Mouse (Mus musculus): ENCODE results near the gene Gm20869.
"Not testable (repeated sequence)": the region's sequence is repeated elsewhere in the genome, so short reads cannot be mapped to it uniquely, and the experiment has no call there.

Gene Gm20869

GRCm38 (mm10) chrY:71469149-71469548 lies at the start of gene Gm20869:
Gene Gm20869, plus strand, starts transcription at chrY:71469449.
- DNase-seq (ENCODE audit: low read depth in 1 of 2, low spot score in 2 of 2): not testable (repeated sequence)
